ENCODE assay signal across 8 mouse cellular contexts in genomic region chr17:27242194-27243189, GRCm38 (mm10). TPM values are rescaled to one million over a fixed set of nuclear protein-coding genes. Genes with fewer than 3 reads are reported as not detected.
DNase-seq lines count a peak whose midpoint lies in the region; ATAC-seq lines count a peak whose summit lies in the region.
"Had no signal": no experiment of that assay in that cellular context is flagged by ENCODE, and none has a peak within 500 bp of the region (broad histone marks: within the 10 kb centered on the region; RNA-seq: fewer than 3 reads in every experiment).

No protein-coding gene starts in this region.

- H3K4me3 ChIP-seq in neural tube, embryonic 13.5 days, result no peak overlapping the region
- H3K4me3 ChIP-seq in neural tube, embryonic 15.5 days (replicated peaks), result no peak overlapping the region
- H3K4me3 ChIP-seq: megakaryocyte, embryonic 14.5 days had no signal

- no peak overlapping the region for H3K9ac ChIP-seq in neural tube, embryonic 13.5 days
- no peak overlapping the region for H3K9ac ChIP-seq in neural tube, embryonic 15.5 days (replicated peaks)

- ATAC-seq in neural tube, embryonic 13.5 days (ENCODE audit: low read depth), result no peak
- no peak for ATAC-seq in neural tube, embryonic 15.5 days (ENCODE audit: low FRiP score)
- peak; percentile 85 for ATAC-seq in monocyte, adult 5-6 weeks (replicated peaks; ENCODE audit: insufficient number of reproducible peaks, low FRiP score, low TSS enrichment, poor library complexity, severe bottlenecking)

- H3K4me2 ChIP-seq in neural tube, embryonic 13.5 days, result no peak overlapping the region
- H3K4me2 ChIP-seq in neural tube, embryonic 15.5 days, result no peak overlapping the region

- no peaks in the 10 kb centered on the region for H3K27me3 ChIP-seq in neural tube, embryonic 13.5 days
- no peaks in the 10 kb centered on the region for H3K27me3 ChIP-seq in neural tube, embryonic 15.5 days (replicated peaks)

- H3K4me1 ChIP-seq in neural tube, embryonic 13.5 days (replicated peaks), result peaks cover 35% of the 10 kb centered on the region
- peaks cover 24% of the 10 kb centered on the region for H3K4me1 ChIP-seq in neural tube, embryonic 15.5 days

- H3K27ac ChIP-seq in neural tube, embryonic 13.5 days (replicated peaks), result peak overlapping the region; percentile 3; the same call in 1 of the 2 replicates
- H3K27ac ChIP-seq in neural tube, embryonic 15.5 days (replicated peaks), result no peak overlapping the region

- H3K9me3 ChIP-seq in neural tube, embryonic 13.5 days, result no peaks in the 10 kb centered on the region
- no peaks in the 10 kb centered on the region for H3K9me3 ChIP-seq in neural tube, embryonic 15.5 days (replicated peaks)

- WGBS in neural tube, embryonic 13.5 days, result 64% methylated on average over 18 of the region's 18 CpGs
- WGBS in neural tube, embryonic 15.5 days, result 54% methylated on average over 18 of the region's 18 CpGs

- H3K36me3 ChIP-seq in neural tube, embryonic 13.5 days, result no peaks in the 10 kb centered on the region
- H3K36me3 ChIP-seq in neural tube, embryonic 15.5 days, result no peaks in the 10 kb centered on the region

- peak; percentile 87 for DNase-seq in brain, adult 2 months (ENCODE audit: low read depth, low spot score)
- DNase-seq in heart, adult 8-10 months (ENCODE audit: low spot score), result peak; percentile 60
- peak; percentile 82 for DNase-seq in layer of hippocampus, adult 9-11 months
- DNase-seq in embryo, embryonic 10 days (ENCODE audit: low spot score), result no peak

RNA-seq across cellular contexts. Expression of gene Lemd2, which starts 38.2 kb away (rescaled TPM):
- 16.2 and 18.6 TPM in 2 replicates for polyA plus RNA-seq in neural tube, embryonic 13.5 days (2015; fragmentation: Nextera tagmentation; extraction: Ambion mirVana)
- polyA plus RNA-seq in neural tube, embryonic 15.5 days (2015; fragmentation: Nextera tagmentation; extraction: Ambion mirVana), result 16.9 and 19.7 TPM in 2 replicates
- total RNA-seq in heart, adult 8-10 months (2022), result 10 to 100 TPM; 25.8 to 30.2 (median 27.8) TPM
- 54.3 to 81.1 TPM (median 78.5 TPM) in 3 replicates for total RNA-seq in monocyte, adult 5-6 weeks (2017)
